Mouse (Mus musculus): ENCODE measurements around the gene Misp. TPM values are rescaled to one million over a fixed set of nuclear protein-coding genes. Genes with fewer than 3 reads are reported as not detected.

Gene Misp
- polyA plus RNA-seq, 1 experiment from 2014 or later, result 6.1 TPM

- WGBS, result 92% methylated on average over 3 of the region's 3 CpGs
- Histone ChIP-seq H3K27me3 (ENCODE audit: insufficient read depth, low read length) (no peaks in the 10 kb centered on the region), H3K4me2 (no peak overlapping the region), H3K36me3 (ENCODE audit: insufficient read depth) (no peaks in the 10 kb centered on the region), H3K27ac (ENCODE audit: low read depth) (no peak overlapping the region), H3K9me3 (ENCODE audit: low read depth, low read length) (no peaks in the 10 kb centered on the region), H3K4me3 (ENCODE audit: low read depth, low read length) (no peak overlapping the region), H3K4me1 (ENCODE audit: insufficient read depth) (no peaks in the 10 kb centered on the region), H3K9ac (no peak overlapping the region)
- ATAC-seq (ENCODE audit: insufficient read depth), result no peak
- no peak for DNase-seq
- TF ChIP-seq CTCF (IDR thresholded peaks at IDR 0.05; ENCODE audit: low read depth), result peak; percentile 42
These were observed 16.1 kb downstream of the Misp start for GRCm38 (mm10) chr10:79836918-79837317.

- H3K4me1 ChIP-seq (ENCODE audit: insufficient read depth), result peaks cover 5% of the 10 kb centered on the region; the same call in 1 of the 2 replicates
- no peak overlapping the region for H3K9ac ChIP-seq
- H3K27ac ChIP-seq (ENCODE audit: low read depth), result no peak overlapping the region
- DNase-seq (no peak), ATAC-seq (ENCODE audit: insufficient read depth) (no peak)
- no peaks in the 10 kb centered on the region for H3K36me3 ChIP-seq (ENCODE audit: insufficient read depth)
- TF ChIP-seq CTCF (IDR thresholded peaks at IDR 0.05; ENCODE audit: low read depth), result no peak
- H3K27me3 ChIP-seq (ENCODE audit: insufficient read depth, low read length), result no peaks in the 10 kb centered on the region
- H3K9me3 ChIP-seq (ENCODE audit: low read depth, low read length), result no peaks in the 10 kb centered on the region
- H3K4me2 ChIP-seq, result no peak overlapping the region
- 48% methylated on average over 2 of the region's 2 CpGs for WGBS
- H3K4me3 ChIP-seq (ENCODE audit: low read depth, low read length), result no peak overlapping the region
These were observed 17.4 kb downstream of the Misp start for GRCm38 (mm10) chr10:79838151-79838550.

- Histone ChIP-seq H3K27ac (ENCODE audit: low read depth) (peak overlapping the region; percentile 94), H3K4me3 (ENCODE audit: low read depth, low read length) (no peak overlapping the region), H3K4me2 (peak overlapping the region; percentile 80), H3K4me1 (ENCODE audit: insufficient read depth) (peaks cover 9% of the 10 kb centered on the region; the same call in 1 of the 2 replicates), H3K36me3 (ENCODE audit: insufficient read depth) (no peaks in the 10 kb centered on the region), H3K9me3 (ENCODE audit: low read depth, low read length) (no peaks in the 10 kb centered on the region), H3K9ac (no peak overlapping the region), H3K27me3 (ENCODE audit: insufficient read depth, low read length) (no peaks in the 10 kb centered on the region)
- DNase-seq, result no peak
- ATAC-seq (ENCODE audit: insufficient read depth), result 0 out of 2 replicates have a peak, but pooled peaks have one; percentile 5
- WGBS, result 84% methylated on average over 3 of the region's 3 CpGs
- TF ChIP-seq CTCF (IDR thresholded peaks at IDR 0.05; ENCODE audit: low read depth), result no peak
These were observed 19.3 kb downstream of the Misp start for GRCm38 (mm10) chr10:79840091-79840490.

- ATAC-seq (ENCODE audit: insufficient read depth) (peak; percentile 95), DNase-seq (peak; percentile 91)
- Histone ChIP-seq H3K9me3 (ENCODE audit: low read depth, low read length) (no peaks in the 10 kb centered on the region), H3K9ac (peak overlapping the region; percentile 59), H3K36me3 (ENCODE audit: insufficient read depth) (no peaks in the 10 kb centered on the region), H3K27me3 (ENCODE audit: insufficient read depth, low read length) (no peaks in the 10 kb centered on the region), H3K4me2 (peak overlapping the region; percentile 80), H3K4me1 (ENCODE audit: insufficient read depth) (peaks cover 9% of the 10 kb centered on the region; the same call in 1 of the 2 replicates), H3K27ac (ENCODE audit: low read depth) (peak overlapping the region; percentile 94), H3K4me3 (ENCODE audit: low read depth, low read length) (peak overlapping the region; percentile 38)
- WGBS, result under 1% methylated on average over 24 of the region's 24 CpGs
- TF ChIP-seq CTCF (IDR thresholded peaks at IDR 0.05; ENCODE audit: low read depth), result peak; percentile 39; the same call in 1 of the 2 replicates
These were observed 20.1 kb downstream of the Misp start for GRCm38 (mm10) chr10:79840644-79841551.

GRCm38 (mm10) chr10:79842322-79842721, 21.5 kb downstream of the Misp start:
- Histone ChIP-seq H3K4me3 (ENCODE audit: low read depth, low read length) (no peak overlapping the region), H3K36me3 (ENCODE audit: insufficient read depth) (no peaks in the 10 kb centered on the region), H3K27me3 (ENCODE audit: insufficient read depth, low read length) (no peaks in the 10 kb centered on the region), H3K4me2 (no peak overlapping the region), H3K27ac (ENCODE audit: low read depth) (peak overlapping the region; percentile 21; the same call in 1 of the 2 replicates), H3K4me1 (ENCODE audit: insufficient read depth) (peaks cover 9% of the 10 kb centered on the region; the same call in 1 of the 2 replicates), H3K9ac (no peak overlapping the region), H3K9me3 (ENCODE audit: low read depth, low read length) (no peaks in the 10 kb centered on the region)
- ATAC-seq (ENCODE audit: insufficient read depth) (no peak), DNase-seq (no peak)
- no peak for TF ChIP-seq CTCF (IDR thresholded peaks at IDR 0.05; ENCODE audit: low read depth)
- WGBS, result 59% methylated on average over 3 of the region's 3 CpGs

- ATAC-seq (ENCODE audit: insufficient read depth), result no peak
- peak overlapping the region; percentile 10; the same call in 1 of the 2 replicates for H3K4me2 ChIP-seq
- TF ChIP-seq CTCF (IDR thresholded peaks at IDR 0.05; ENCODE audit: low read depth), result no peak
- no peaks in the 10 kb centered on the region for H3K36me3 ChIP-seq (ENCODE audit: insufficient read depth)
- no peak overlapping the region for H3K4me3 ChIP-seq (ENCODE audit: low read depth, low read length)
- 33% methylated on average over 6 of the region's 6 CpGs for WGBS
- DNase-seq, result peak; percentile 88
- no peaks in the 10 kb centered on the region for H3K9me3 ChIP-seq (ENCODE audit: low read depth, low read length)
- H3K9ac ChIP-seq, result no peak overlapping the region
- H3K27ac ChIP-seq (ENCODE audit: low read depth), result peak overlapping the region; percentile 36; the same call in 1 of the 2 replicates
- no peaks in the 10 kb centered on the region for H3K27me3 ChIP-seq (ENCODE audit: insufficient read depth, low read length)
- peaks cover 9% of the 10 kb centered on the region; the same call in 1 of the 2 replicates for H3K4me1 ChIP-seq (ENCODE audit: insufficient read depth)
These were observed 22.7 kb downstream of the Misp start for GRCm38 (mm10) chr10:79843476-79843875.

- Histone ChIP-seq H3K27me3 (ENCODE audit: insufficient read depth, low read length) (no peaks in the 10 kb centered on the region), H3K36me3 (ENCODE audit: insufficient read depth) (no peaks in the 10 kb centered on the region), H3K4me1 (ENCODE audit: insufficient read depth) (peaks cover 12% of the 10 kb centered on the region; the same call in 1 of the 2 replicates), H3K9ac (no peak overlapping the region), H3K9me3 (ENCODE audit: low read depth, low read length) (no peaks in the 10 kb centered on the region), H3K4me3 (ENCODE audit: low read depth, low read length) (no peak overlapping the region), H3K4me2 (no peak overlapping the region), H3K27ac (ENCODE audit: low read depth) (no peak overlapping the region)
- ATAC-seq (ENCODE audit: insufficient read depth) (no peak), DNase-seq (no peak)
- TF ChIP-seq CTCF (IDR thresholded peaks at IDR 0.05; ENCODE audit: low read depth), result no peak
- WGBS, result 42% methylated on average over 5 of the region's 5 CpGs
These were observed 25.8 kb downstream of the Misp start for GRCm38 (mm10) chr10:79846553-79846952.

Data from lung, embryonic 14.5 days (tissue).